Mouse (Mus musculus): Measurements from ENCODE around the gene Cdhr3. TPM values are rescaled to one million over a fixed set of nuclear protein-coding genes. Genes with fewer than 3 reads are reported as not detected.
"Not testable (repeated sequence)": the region's sequence is repeated elsewhere in the genome, so short reads cannot be mapped to it uniquely, and the experiment has no call there.

The Cdhr3 gene
- total RNA-seq, 2 experiments from 2014 or later, result 2.1 to 2.7 TPM

GRCm38 (mm10) chr12:33003339-33003965, 89.2 kb downstream of the Cdhr3 start:
- no peak for DNase-seq (ENCODE audit: low spot score in 2 of 2)
- no peak overlapping the region for H3K4me3 ChIP-seq
- TF ChIP-seq CTCF (conservative IDR thresholded peaks at IDR 0.05), result no peak
- no peak overlapping the region for H3K27ac ChIP-seq

- TF ChIP-seq CTCF (conservative IDR thresholded peaks at IDR 0.05), result no peak
- Histone ChIP-seq H3K27ac (no peak overlapping the region), H3K4me3 (no peak overlapping the region)
- DNase-seq (ENCODE audit: low spot score in 2 of 2), result no peak
Measured at GRCm38 (mm10) chr12:33000402-33000801, 92.3 kb downstream of the Cdhr3 start.

- not testable (repeated sequence) for H3K4me3 ChIP-seq; DNase-seq (ENCODE audit: low spot score in 2 of 2); H3K27ac ChIP-seq
Measured at GRCm38 (mm10) chr12:32999778-33000177, 92.9 kb downstream of the Cdhr3 start.

- TF ChIP-seq CTCF (conservative IDR thresholded peaks at IDR 0.05), result no peak
- DNase-seq (ENCODE audit: low spot score in 2 of 2), result no peak
- H3K27ac ChIP-seq, result no peak overlapping the region
- no peak overlapping the region for H3K4me3 ChIP-seq
Measured at GRCm38 (mm10) chr12:32998766-32999165, 93.9 kb downstream of the Cdhr3 start.

- Histone ChIP-seq H3K4me3 (no peak overlapping the region), H3K27ac (no peak overlapping the region)
- no peak for TF ChIP-seq CTCF (conservative IDR thresholded peaks at IDR 0.05)
- no peak for DNase-seq (ENCODE audit: low spot score in 2 of 2)
Measured at GRCm38 (mm10) chr12:32995081-32995834, 97.4 kb downstream of the Cdhr3 start.

GRCm38 (mm10) chr12:32994081-32994480, 98.6 kb downstream of the Cdhr3 start:
- DNase-seq (ENCODE audit: low spot score in 2 of 2), result no peak
- no peak overlapping the region for H3K27ac ChIP-seq
- TF ChIP-seq CTCF (conservative IDR thresholded peaks at IDR 0.05), result no peak
- no peak overlapping the region for H3K4me3 ChIP-seq

- peak overlapping the region; percentile 26 for H3K4me3 ChIP-seq
- H3K27ac ChIP-seq, result peak overlapping the region; percentile 69
- no peak for TF ChIP-seq CTCF (conservative IDR thresholded peaks at IDR 0.05)
- no peak for DNase-seq (ENCODE audit: low spot score in 2 of 2)
Measured at GRCm38 (mm10) chr12:32989731-32990130, 102.9 kb downstream of the Cdhr3 start.

GRCm38 (mm10) chr12:32986284-32986683, 106.4 kb downstream of the Cdhr3 start:
- TF ChIP-seq CTCF (conservative IDR thresholded peaks at IDR 0.05), result no peak
- peak in 1 of 2 experiments; percentile 45 for DNase-seq (ENCODE audit: low spot score in 2 of 2)

More at GRCm38 (mm10) chr12:32986284-32986683, 106.4 kb downstream of the Cdhr3 start:
- Histone ChIP-seq H3K27ac (no peak overlapping the region), H3K4me3 (no peak overlapping the region)

Small RNAs within 50 kb of the gene (microRNA-seq; reads per million reads assigned to microRNA genes)
- 0 reads per million in 2 experiments for gene Gm22904

Other genes with a start within 250 kb of the Cdhr3 start
- 10 to 100 TPM; 44.1 to 46.0 TPM for gene Sypl, start 139.0 kb downstream of the Cdhr3 start, total RNA-seq (2021)
- gene Atxn7l1, start 54.8 kb upstream of the Cdhr3 start, total RNA-seq (2021), result 10 to 100 TPM; 62.0 to 62.9 TPM